Mouse (Mus musculus) frontal cortex, postnatal 14 days (tissue): ENCODE results near the gene Cdkl3.
"Not testable (repeated sequence)": the region's sequence is repeated elsewhere in the genome, so short reads cannot be mapped to it uniquely, and the experiment has no call there.

Source experiments
- DNase-seq, 2 experiments: peaks; one replicate each; pipeline ENCODE4 v3.0.0; 2022; ENCODE audit warnings: low spot score in 2 of 2

Cdkl3 gene

DNA sequence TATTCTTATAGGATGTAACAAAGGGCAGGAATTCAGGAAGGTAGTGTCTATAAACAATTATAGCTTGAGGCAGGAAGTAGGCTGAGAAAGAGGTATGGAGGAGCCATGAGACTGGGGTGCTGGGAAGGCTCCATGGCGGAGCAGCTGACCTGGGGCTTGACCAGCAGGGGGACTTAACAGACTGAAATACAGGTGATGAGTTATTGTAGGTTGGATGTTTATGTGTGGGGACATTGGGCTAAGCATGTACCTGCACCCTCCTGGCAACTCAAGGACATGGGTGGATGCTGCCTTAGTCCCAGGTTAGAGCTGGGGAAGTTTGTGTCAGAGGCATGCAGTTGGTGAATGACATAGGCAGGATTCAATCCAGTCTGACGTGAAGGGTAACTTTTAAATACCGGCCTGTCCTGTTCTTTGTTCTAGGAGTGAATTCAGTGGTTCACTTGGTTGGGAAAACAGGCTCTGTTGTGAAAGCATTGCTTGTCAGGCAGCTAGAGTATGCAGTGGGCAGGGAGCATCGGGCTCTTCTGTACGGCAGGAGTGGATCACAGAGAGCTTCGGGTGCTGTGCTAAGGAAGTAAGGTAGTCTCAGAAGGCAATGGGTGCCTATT is 72.8 kb downstream of the Cdkl3 start:
- DNase-seq: no peak

DNA sequence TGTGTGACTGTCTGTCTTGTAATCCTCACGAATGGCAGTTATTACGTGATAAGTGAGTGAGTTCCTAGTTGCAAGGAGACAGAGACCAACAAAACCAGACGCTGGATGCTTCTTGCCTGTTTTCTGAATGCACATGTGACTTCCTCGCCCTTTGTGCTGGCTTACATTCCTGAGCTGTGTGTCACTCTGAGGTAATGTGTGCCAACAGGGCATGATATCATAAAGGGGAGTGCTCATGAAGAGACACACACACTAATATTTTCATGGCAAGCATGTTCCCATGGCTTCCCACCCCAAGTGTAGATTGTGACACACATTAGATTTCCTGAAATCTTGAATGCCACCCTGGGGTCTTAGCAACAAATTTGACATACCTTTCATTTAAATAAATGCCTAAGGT is 73.9 kb downstream of the Cdkl3 start:
- no peak for DNase-seq

DNA sequence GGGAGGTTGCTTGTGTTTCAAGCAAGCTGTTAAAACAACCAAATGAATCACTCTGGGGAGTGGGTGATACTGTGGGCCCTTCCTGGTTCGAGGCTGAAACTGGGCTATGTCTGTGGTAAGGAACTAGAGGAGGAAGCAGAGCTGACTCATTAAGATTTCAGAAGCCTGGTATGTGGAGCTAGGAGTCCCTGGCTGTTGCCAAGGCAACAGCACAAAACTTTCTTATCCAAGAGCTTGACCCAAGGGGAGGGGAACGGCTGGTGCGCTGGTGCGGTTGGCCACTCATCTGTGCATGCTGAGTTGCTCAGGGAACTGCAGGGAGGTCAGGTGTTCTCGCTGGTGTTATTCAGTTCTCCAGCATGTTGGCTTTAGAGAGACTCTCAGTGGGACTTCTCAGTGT is 76.0 kb downstream of the Cdkl3 start:
- DNase-seq: no peak

DNA sequence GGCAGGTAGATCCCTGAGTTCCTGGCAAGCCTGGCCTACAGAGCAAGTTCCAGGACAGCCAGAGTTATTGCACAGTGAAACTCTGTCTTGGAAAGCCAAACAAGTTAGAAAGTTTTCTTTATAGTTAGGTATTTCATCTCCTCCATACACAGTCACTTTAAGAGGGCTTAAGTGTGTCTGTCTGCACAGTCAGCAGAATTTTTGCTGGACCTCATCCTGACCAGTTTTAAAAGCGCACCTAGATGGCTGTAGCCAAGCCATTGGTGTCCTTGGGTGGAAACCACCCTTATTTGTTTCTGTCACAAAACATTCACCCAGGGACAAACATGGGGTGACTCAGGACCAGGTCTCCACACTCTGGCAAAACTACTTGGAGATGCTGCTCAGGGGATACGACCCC is 76.6 kb downstream of the Cdkl3 start:
- no peak for DNase-seq

DNA sequence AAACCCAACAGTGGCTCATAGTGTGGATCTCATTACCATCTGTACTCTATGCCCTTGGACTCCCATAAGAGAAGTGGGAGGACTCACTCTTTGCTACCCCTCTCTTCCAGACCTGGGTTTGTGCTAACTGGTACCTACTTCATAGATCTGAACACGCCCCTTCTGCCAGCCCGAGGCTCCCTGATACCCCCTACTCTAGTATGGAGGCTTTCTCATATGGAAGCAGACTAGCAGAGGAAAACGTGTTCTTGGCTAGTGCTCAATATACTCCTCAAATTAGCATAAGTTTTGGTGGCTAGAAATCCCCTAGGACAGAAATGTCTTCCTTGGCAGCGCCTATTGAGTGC is 81.8 kb downstream of the Cdkl3 start:
- DNase-seq: no peak

DNA sequence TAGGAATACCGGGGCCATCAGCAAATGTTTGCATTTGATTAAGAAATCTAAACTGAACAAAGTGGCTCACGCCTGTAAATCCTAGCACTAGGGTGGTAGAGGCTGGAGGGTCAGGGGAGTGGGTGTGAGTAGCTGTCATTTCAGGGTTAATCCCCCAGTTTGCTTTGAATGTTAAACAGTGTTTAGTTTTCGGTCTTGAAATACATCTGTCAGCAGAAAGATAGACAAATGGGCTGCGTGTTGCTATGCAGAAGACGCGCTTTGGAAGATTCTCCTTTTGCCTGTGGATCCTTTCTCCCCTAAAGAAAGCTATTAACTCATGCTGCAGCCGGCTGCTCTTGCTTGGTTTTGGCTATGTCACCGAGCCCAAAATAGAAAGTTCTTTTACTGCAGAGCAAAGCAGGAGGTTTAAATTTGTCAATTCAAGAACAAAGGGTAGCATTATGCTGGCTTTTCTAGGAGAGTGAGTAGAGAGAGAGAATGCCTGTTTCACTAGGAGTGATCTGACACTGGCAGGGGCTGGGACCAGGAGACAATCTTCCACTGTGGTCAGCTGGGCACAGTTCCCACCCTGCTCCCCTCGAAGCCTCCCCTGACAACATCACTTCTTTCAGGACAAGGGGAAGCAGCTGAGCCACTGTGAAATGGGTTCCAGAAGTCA is 82.3 kb downstream of the Cdkl3 start:
- DNase-seq: peak; percentile 37 to 56

DNA sequence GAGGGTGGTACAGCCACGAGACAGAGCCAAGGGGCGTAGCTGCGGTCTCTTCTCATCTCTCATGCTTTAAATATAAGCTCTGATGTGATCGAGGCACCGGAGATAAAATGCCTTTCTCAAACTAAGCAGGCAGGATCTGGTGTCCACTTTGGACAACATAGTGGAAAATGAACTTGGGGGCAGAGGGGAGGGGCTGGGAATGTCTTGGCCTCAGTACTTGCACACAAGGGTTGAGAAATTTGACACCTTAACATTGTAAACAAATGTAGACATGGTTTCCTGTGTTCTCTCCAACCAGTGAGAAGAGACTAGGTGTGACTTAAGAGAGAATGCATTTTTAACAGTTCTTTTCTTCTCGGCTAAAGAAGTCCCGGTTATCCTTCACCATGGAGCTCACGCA is 85.3 kb downstream of the Cdkl3 start:
- DNase-seq: no peak

DNA sequence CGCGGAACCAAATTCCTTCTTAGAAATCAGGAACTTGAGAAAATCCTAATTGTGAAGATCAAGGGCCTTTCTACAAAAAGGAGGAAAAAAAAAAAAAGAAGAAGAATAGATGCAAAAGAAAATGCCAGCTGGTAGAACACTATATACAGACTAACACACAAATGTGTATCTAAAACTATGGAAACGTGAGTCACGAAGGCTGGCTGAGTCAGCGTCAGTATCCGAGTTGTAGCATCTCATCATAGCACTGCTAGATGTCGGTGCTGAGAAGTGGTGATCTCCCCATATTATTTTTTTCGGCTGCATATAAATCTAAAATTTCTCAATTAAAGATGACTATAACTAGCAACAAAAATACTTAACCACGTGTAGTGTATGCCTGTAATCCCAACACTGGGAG is 87.2 kb downstream of the Cdkl3 start:
- no peak for DNase-seq

DNA sequence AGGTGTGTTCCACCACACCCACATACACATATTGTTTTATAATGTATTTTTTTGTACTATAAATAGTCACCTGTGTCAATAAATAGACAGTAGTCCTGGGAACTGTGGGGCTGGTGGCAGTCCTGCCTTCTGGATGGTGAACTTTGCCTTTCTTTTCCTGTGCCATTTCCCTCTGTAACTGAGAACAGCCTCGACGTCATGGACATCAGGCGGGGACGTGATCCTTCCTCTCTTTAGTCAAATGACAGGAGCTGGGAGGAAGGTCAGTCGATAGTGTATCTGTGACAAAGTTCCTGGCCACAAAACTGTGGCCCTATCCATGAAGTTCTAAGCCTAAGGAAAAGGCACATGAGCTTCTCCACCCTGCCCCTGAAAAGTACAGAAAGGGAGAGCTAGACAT is 90.5 kb downstream of the Cdkl3 start:
- no peak for DNase-seq

DNA sequence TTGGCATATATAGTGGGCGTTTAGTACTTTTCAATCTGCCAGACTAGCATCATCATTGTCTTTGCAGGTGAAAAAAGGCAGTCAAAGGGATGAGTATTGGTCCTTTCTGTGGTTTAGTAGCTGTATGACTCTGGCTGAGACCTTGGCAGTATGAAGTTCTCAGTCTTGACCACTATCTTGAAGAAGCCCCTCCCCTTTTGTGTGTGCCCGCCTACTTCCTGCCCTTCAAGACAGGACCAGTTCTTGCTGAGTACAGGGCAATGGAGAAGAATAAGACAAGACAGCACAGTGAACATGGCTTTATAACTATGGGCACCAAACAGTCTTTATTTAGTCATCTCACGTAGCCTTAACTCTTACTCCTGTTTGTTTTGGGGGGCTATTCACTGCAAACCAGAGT is 93.0 kb downstream of the Cdkl3 start:
- DNase-seq: no peak

DNA sequence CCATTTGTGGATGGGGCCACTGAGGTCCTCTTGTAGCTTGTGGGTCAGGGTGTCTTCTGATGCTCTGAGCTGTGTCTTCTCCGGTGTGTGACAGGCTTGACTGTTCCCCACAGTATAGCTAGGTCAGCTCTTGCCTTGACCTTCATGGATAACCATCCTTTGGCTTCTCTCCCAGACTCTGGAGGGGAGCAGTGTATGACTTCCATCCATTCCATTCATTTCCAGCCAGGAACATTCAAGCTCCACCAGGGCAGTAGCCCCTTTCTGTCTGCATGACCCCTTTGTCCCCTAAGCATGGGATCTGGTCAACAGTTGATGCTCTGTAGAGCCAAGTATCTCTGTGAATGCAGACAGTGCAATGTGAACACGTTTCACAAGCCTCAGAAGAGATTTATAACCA is 93.6 kb downstream of the Cdkl3 start:
- no peak for DNase-seq

DNA sequence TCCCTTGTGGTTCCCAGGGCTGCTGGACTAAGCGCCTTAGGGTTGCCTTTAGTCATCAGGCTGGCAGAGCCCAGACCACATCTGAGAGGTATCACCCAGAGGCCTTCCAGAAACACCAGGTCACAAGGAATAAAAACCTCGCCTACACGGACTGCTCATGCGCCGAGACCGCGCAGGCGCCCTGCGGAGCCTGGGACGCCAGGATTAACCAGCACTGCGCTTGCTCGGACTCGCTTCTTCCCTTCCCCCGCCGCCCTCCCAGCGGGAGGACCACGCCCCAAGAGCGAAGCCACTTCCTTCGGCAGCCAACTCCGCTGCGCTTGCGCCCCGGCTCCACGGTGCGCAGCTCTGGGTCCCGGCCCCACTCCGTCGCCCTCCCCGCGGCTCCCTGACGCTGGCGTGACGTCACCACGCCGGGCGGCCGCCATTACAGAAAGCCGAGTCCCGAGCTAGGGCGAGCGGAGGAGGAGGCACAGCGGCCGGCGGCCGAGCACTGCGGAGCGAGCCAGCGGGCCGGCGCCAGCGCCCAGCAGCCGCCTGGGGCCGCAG is 94.5 kb downstream of the Cdkl3 start, which contains the start of gene Ppp2ca:
Gene Ppp2ca (plus strand): TSS at position 284 of the 549 bp plus-strand sequence.
- peak; percentile 97 for DNase-seq

DNA sequence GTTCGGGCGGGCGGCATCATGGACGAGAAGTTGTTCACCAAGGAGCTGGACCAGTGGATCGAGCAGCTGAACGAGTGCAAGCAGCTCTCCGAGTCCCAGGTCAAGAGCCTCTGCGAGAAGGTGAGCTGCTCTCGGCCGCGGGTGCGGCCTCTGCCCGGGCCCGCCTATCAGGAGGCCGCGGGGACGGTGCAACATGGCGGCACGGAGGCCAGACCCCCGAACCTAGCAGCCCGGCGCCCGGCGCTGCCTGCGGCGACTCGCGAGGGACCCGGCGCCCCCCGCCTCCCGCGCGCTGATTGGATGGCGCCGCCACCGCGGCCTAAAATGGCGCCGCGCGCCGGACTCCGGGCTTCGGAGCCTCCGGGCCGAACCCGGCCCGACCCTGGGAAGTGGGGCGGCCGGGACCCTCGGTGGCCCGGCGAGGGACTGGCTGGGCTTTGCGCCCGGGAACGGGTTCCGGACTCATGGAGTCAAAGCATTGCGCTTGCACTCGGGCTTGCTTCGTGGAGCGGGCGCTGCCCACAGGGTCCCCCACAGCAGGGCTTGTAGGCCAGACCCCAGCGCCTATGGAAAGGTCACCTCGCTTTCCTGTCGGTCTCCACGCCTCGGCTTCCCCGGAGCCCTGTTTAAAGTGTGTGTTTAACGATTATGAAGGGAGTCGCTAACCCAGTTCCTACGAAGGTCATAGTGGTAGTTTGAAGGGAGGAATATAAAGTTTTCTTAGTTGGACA is 95.2 kb downstream of the Cdkl3 start:
- DNase-seq: peak; percentile 52 to 62

DNA sequence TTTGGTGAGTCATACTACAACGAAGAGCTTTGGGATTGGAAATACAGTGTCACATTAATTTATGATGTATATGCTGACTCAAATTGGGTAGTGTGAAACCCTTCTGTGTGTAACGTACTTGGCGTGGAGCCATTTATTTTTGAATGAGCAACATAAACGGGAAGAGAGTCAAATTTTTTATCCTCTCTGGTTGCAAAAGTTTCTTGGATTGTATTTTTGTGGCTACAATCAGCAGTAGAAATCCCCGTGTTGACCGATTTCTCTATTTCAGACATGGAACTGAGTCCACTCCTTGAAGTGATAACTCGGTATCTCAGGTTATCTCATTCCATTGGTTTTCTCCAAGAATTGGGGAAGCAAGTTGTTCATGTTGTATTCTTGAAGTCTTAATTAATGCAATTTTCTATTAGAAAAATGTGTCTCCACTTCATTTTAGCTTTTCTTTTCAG is 95.8 kb downstream of the Cdkl3 start:
- no peak for DNase-seq

DNA sequence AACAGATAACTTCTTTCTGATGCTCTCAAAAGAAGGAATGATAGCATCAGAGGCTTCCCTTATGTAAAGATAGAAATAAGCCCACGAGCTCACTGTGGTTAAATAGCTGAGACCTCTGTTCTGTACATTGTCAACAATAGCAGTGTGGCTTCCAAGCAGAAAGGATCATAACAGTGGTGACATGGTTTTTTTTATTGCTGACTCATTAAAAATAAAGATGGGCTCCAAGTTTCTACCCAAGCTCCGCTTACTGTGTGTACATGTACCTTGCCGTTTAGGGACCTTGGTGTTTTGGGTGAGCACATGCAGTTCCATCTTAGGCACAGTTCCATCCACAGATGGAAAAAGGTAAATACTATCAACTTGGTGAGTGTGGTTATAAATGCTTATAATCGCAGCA is 99.0 kb downstream of the Cdkl3 start:
- no peak for DNase-seq

DNA sequence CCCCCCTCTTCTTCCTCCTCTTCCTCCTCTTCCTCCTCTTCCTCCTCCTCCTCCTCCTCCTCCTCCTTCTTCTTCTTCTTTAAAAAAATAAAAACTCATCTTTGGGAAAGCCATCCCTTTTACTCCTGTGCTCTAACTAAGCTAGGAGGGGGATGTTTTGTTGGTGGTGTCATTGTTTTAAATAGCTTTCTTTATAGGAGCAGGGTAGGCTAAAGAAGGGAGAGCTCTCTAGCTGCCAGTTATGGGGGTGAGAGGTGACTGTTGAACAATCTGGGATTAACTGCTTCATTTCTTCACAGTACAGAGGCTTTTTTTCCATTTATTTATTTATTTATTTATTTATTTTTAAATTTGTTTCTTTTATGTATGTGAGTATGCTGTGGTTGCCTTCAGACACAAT is 101.5 kb downstream of the Cdkl3 start:
- DNase-seq: no peak

DNA sequence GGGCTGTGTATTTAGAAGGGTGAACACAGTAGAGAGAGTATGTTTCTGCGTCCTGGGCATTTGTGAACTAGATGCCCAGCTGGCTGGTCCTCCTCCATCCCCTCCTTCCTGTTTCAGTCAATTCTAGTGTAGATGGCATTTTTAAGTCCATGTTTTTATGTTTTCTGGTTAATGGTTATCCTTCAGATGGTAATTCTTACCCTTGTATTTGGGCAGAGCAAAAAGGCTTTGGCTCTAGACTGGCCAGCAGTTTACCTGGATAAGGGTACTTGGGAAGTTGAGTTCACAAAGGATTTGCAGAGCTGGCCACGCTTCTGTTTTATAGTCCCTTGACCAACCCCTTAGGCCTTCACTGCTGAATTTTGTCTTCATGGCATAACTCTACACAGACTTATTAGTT is 102.0 kb downstream of the Cdkl3 start:
- no peak for DNase-seq

DNA sequence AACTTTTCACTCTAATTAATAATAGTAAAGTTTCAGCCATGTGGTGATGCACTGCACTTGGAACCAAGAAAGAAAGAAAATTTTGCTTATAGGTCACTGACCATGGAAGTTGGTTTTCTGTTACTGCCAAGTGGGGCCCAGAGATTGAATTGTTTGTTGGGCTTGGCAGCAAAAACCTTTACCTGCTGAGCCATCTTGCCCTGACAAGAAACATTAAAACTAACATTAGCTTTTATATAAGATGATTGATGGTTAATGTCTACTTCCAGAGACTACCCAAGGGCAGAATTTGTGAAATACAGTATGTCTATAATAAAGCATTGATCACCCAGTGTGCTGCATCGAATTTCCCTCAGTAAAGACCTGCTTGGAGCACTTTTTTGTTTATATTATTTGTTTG is 102.4 kb downstream of the Cdkl3 start:
- DNase-seq: no peak

DNA sequence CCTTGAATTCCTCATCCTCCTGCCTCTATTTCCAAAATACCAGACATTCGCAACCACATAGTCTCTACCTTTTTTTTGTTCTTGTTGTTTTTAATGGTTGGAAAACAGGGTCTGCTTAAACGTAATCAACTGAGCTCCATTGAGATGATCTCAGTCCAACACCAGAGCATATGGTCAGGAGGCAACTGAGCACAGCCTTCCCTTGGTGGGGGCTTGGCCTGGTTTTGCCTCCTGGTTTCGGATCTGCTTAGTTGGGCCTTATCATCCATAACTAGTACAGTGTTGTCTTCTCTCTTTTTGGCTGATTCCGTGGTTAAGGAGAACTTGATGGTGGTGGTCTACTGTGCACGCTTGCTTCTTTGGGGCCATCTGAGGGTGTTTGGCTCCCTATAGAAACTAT is 104.8 kb downstream of the Cdkl3 start:
- DNase-seq: no peak

DNA sequence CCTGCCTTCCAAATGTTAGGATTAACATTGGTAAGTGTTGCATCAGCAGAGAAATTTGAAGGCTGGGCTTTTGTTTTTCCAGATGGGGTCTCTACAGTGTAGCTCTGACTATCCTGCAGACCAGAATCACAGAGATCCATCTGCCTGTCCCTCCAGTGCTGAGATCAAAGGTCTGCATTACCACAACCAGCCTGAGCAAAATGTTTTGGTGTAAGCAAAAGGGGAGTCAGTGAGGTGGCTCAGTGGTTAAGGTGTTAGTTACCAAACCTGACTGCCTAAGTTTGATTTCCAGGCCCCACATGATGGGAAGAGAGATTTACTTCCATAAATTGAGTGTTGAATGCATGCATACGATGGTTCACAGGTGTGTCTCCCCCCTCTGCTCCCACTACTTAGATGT is 105.4 kb downstream of the Cdkl3 start:
- DNase-seq: no peak

DNA sequence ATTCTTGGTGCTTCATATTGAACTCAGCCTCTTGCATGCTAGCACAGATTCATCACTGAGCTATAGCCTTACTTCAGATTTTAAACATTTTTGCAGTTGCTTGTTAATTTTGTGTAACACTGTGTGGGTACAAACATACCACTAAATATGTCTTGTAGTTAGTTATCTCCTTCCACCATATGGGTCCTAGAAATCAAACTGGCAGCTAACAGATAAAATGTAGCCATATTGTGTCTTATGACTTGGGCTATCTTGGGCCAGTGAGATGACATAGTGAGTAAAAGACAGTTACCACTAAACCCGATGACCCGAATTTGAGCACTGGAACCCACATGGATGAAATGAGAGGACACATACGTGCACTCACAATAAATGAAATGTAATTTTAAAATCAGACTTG is 111.5 kb downstream of the Cdkl3 start:
- no peak for DNase-seq

DNA sequence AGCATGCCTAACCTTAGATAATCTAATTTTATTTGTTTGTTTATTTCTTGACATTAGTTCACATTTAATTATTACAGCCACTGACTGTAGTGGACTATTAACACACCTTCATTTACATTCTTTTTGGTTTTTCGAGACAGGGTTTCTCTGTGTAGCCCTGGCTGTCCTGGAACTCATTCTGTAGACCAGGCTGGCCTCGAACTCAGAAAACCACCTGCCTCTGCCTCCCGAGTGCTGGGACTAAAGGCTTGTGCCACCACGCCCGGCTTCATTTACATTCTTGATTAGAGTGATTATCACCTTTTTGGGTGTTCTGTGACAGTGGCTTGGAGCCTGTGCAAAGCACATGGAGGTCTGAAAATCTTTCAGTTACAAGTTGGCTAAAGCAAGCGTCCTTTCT is 112.1 kb downstream of the Cdkl3 start:
- not testable (repeated sequence) for DNase-seq

DNA sequence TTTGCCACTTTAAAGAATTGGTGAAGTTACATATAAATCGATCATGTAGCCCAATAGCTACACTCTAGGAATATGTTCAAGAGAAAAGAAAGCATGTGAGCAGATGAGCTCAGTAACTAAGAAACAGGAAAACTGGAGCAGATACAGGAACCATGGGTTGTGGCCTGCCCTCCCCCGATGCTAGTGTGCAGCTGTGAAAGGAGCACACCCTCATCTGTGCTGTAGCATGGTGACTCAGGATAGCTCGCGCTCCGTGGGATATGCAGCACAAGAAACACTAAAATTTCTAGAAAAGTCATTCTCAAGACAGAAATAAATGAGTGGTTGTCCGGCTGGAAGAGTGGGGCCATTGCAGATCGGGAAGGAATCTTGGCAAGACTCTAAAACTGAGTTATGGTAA is 113.1 kb downstream of the Cdkl3 start:
- no peak for DNase-seq
